Mouse (Mus musculus) midbrain, postnatal 0 days (tissue): ENCODE results near the gene Dctn2. TPM values are rescaled to one million over a fixed set of nuclear protein-coding genes. Genes with fewer than 3 reads are reported as not detected.

Source experiments
- ATAC-seq: fragments of 200-750 bp; cut with Nextera tagmentation; 2 replicates; pipeline ENCODE4 v1.8.0; 2017; ENCODE audit warnings: moderate number of reproducible peaks, mild to moderate bottlenecking, moderate TSS enrichment, moderate library complexity; ENCODE audit not compliant: low FRiP score
- DNase-seq: peaks from one replicate; pipeline ENCODE4 v3.0.0-alpha.2; 2015; ENCODE audit warnings: low spot score
- H3K27ac ChIP-seq: fragments of 300-500 bp; sonication (generic); 2 replicates; pipeline ENCODE4 v1.5.1; 2014; ENCODE audit warnings: low read depth, mild to moderate bottlenecking, low read length, mixed read lengths
- H3K27me3 ChIP-seq: fragments of 300-500 bp; sonication (generic); 2 replicates; pipeline ENCODE4 v1.6.1; 2014; ENCODE audit warnings: low read length, control low read depth, mixed read lengths; ENCODE audit not compliant: insufficient read depth
- H3K36me3 ChIP-seq: fragments of 300-500 bp; sonication (generic); 2 replicates; pipeline ENCODE4 v1.6.1; 2014; ENCODE audit warnings: low read length, control low read depth, mixed read lengths; ENCODE audit not compliant: insufficient read depth
- H3K4me1 ChIP-seq: fragments of 300-500 bp; sonication (generic); 2 replicates; pipeline ENCODE4 v1.6.1; 2014; ENCODE audit warnings: mild to moderate bottlenecking, control low read depth, antibody characterized with exemption, low read length, mixed read lengths; ENCODE audit not compliant: insufficient read depth
- H3K4me2 ChIP-seq: fragments of 300-500 bp; sonication (generic); 2 replicates; pipeline ENCODE4 v1.6.1; 2014; ENCODE audit warnings: low read depth, mild to moderate bottlenecking, low read length, mixed read lengths; ENCODE audit not compliant: poor library complexity, severe bottlenecking
- H3K4me3 ChIP-seq: fragments of 300-500 bp; sonication (generic); 2 replicates; pipeline ENCODE4 v1.5.1; 2014; ENCODE audit warnings: low read depth, mild to moderate bottlenecking, low read length, moderate library complexity
- H3K9ac ChIP-seq: fragments of 300-500 bp; sonication (generic); replicated peaks from 2 replicates; pipeline ENCODE4 v1.6.1; 2014; ENCODE audit warnings: mild to moderate bottlenecking, low read length, moderate library complexity, mixed read lengths; ENCODE audit not compliant: poor library complexity, severe bottlenecking
- H3K9me3 ChIP-seq: fragments of 300-500 bp; sonication (generic); 2 replicates; pipeline ENCODE4 v1.6.1; 2016; ENCODE audit warnings: low read length, control low read depth
- CTCF ChIP-seq: IDR thresholded peaks from 2 replicates; pipeline ENCODE4 v1.5.1; 2016; ENCODE audit warnings: antibody characterized with exemption, mild to moderate bottlenecking
- WGBS: fragments of 180-500 bp; shearing (Covaris S2); extraction: QIAGEN DNeasy Blood & Tissue Kit; methylation state at CpG from one replicate; pipeline ENCODE4 v1.1.7; 2014; 5-methylcytosine and 5-hydroxymethylcytosine counted together
- polyA plus RNA-seq: library from polyadenylated mRNA; unstranded; fragments of >200 nt; fragmentation: Nextera tagmentation; extraction: Ambion mirVana; gene quantifications from 2 replicates; pipeline ENCODE4 v1.2.1, GENCODE M21; 2015
- total RNA-seq: library from RNA; depleted of rRNA; stranded (reverse); fragments of >200 nt; gene quantifications from 2 replicates; pipeline ENCODE4 v1.2.3, GENCODE M21; 2014

Gene Dctn2
- total and polyA plus RNA-seq, 2 experiments from 2014 or later = 274 to 318 TPM

GRCm38 (mm10) chr10:127265727-127266111 is 449 bp upstream of the Dctn2 start:
- Histone ChIP-seq H3K27ac (peak overlapping the region; percentile 94), H3K9ac (no peak overlapping the region), H3K9me3 (no peaks in the 10 kb centered on the region), H3K4me1 (peaks cover 18% of the 10 kb centered on the region; the same call in 1 of the 2 replicates), H3K36me3 (peaks cover 15% of the 10 kb centered on the region), H3K4me2 (peak overlapping the region; percentile 84; the same call in 1 of the 2 replicates), H3K27me3 (no peaks in the 10 kb centered on the region), H3K4me3 (peak overlapping the region; percentile 86)
- ATAC-seq (peak; percentile 61), DNase-seq (peak; percentile 49)
- 25% methylated on average over 4 of the region's 4 CpGs for WGBS
- peak; percentile 33 for TF ChIP-seq CTCF

GRCm38 (mm10) chr10:127267318-127267717 is 1.1 kb downstream of the Dctn2 start:
- peaks cover 9% of the 10 kb centered on the region; the same call in 1 of the 2 replicates for H3K4me1 ChIP-seq
- H3K9me3 ChIP-seq = no peaks in the 10 kb centered on the region
- WGBS = 68% methylated on average over 5 of the region's 5 CpGs
- H3K36me3 ChIP-seq = peaks cover 28% of the 10 kb centered on the region
- H3K9ac ChIP-seq = peak overlapping the region; percentile 98
- no peaks in the 10 kb centered on the region for H3K27me3 ChIP-seq
- DNase-seq = no peak
- TF ChIP-seq CTCF = no peak
- ATAC-seq = no peak
- H3K4me2 ChIP-seq = peak overlapping the region; percentile 84
- H3K4me3 ChIP-seq = peak overlapping the region; percentile 86
- H3K27ac ChIP-seq = peak overlapping the region; percentile 94

- Histone ChIP-seq H3K4me2 (no peak overlapping the region), H3K27ac (no peak overlapping the region), H3K4me3 (no peak overlapping the region), H3K36me3 (peaks cover 39% of the 10 kb centered on the region), H3K9ac (no peak overlapping the region), H3K27me3 (no peaks in the 10 kb centered on the region), H3K9me3 (no peaks in the 10 kb centered on the region), H3K4me1 (peaks cover 9% of the 10 kb centered on the region; the same call in 1 of the 2 replicates)
- DNase-seq (no peak), ATAC-seq (no peak)
- 93% methylated on average over 5 of the region's 5 CpGs for WGBS
- no peak for TF ChIP-seq CTCF
Measured at GRCm38 (mm10) chr10:127268401-127268800, 2.2 kb downstream of the Dctn2 start.

- peaks cover 45% of the 10 kb centered on the region for H3K36me3 ChIP-seq
- DNase-seq (no peak), ATAC-seq (no peak)
- no peak overlapping the region for H3K4me2 ChIP-seq
- TF ChIP-seq CTCF = no peak
- no peak overlapping the region for H3K27ac ChIP-seq
- H3K9ac ChIP-seq = no peak overlapping the region
- no peaks in the 10 kb centered on the region for H3K27me3 ChIP-seq
- WGBS = 81% methylated on average over 12 of the region's 12 CpGs
- H3K4me1 ChIP-seq = peaks cover 9% of the 10 kb centered on the region; the same call in 1 of the 2 replicates
- no peak overlapping the region for H3K4me3 ChIP-seq
- no peaks in the 10 kb centered on the region for H3K9me3 ChIP-seq
Measured at GRCm38 (mm10) chr10:127269036-127269435, 2.9 kb downstream of the Dctn2 start.

GRCm38 (mm10) chr10:127269884-127270283 is 3.7 kb downstream of the Dctn2 start:
- 72% methylated on average over 4 of the region's 4 CpGs for WGBS
- Histone ChIP-seq H3K9ac (no peak overlapping the region), H3K27ac (no peak overlapping the region), H3K9me3 (no peaks in the 10 kb centered on the region), H3K4me2 (no peak overlapping the region), H3K27me3 (no peaks in the 10 kb centered on the region), H3K4me3 (no peak overlapping the region), H3K4me1 (peaks cover 9% of the 10 kb centered on the region; the same call in 1 of the 2 replicates), H3K36me3 (peaks cover 52% of the 10 kb centered on the region)
- ATAC-seq (no peak), DNase-seq (no peak)
- TF ChIP-seq CTCF = no peak

- no peaks in the 10 kb centered on the region for H3K9me3 ChIP-seq
- no peaks in the 10 kb centered on the region for H3K27me3 ChIP-seq
- DNase-seq (no peak), ATAC-seq (no peak)
- peaks cover 5% of the 10 kb centered on the region; the same call in 1 of the 2 replicates for H3K4me1 ChIP-seq
- no peak overlapping the region; the same call in 1 of the 2 replicates for H3K9ac ChIP-seq
- peaks cover 73% of the 10 kb centered on the region for H3K36me3 ChIP-seq
- WGBS = 85% methylated on average over 5 of the region's 5 CpGs
- H3K4me3 ChIP-seq = no peak overlapping the region
- H3K4me2 ChIP-seq = no peak overlapping the region
- no peak overlapping the region for H3K27ac ChIP-seq
- TF ChIP-seq CTCF = no peak
Measured at GRCm38 (mm10) chr10:127272371-127272770, 6.2 kb downstream of the Dctn2 start.
